Mouse (Mus musculus) hematopoietic multipotent progenitor cell, adult 10-12 weeks (in vitro differentiated cells): ENCODE measurements around the gene Otud3. TPM values are rescaled to one million over a fixed set of nuclear protein-coding genes. Genes with fewer than 3 reads are reported as not detected.

Experiments
- polyA plus RNA-seq: library from polyadenylated mRNA; stranded (reverse); fragments of >175 nt; gene quantifications from 2 replicates; pipeline ENCODE4 v1.2.3, GENCODE M21; 2012; ENCODE audit warnings: low replicate concordance

The Otud3 gene
- polyA plus RNA-seq, result 6.4 and 13.1 TPM in 2 replicates

GRCm38 (mm10) chr4:138913797-138914196 is at the start of gene Otud3:
TSS of gene Otud3 (minus strand) at chr4:138913945.

GRCm38 (mm10) chr4:138877731-138878130 is 36.0 kb downstream of the Otud3 start, which contains the start of gene Pla2g2e:
TSS of gene Pla2g2e (plus strand) at chr4:138877942.

GRCm38 (mm10) chr4:138873864-138874263 is 39.9 kb downstream of the Otud3 start, which contains the start of gene Gm13030:
TSS of gene Gm13030 (minus strand) at chr4:138873964.

GRCm38 (mm10) chr4:138863344-138863998 is 50.3 kb downstream of the Otud3 start, which contains the start of gene Pla2g5:
TSS of gene Pla2g5 (minus strand) at chr4:138863482.

Other genes starting within 250 kb of the Otud3 start
- gene Pla2g2c, start 189.2 kb downstream of the Otud3 start, polyA plus RNA-seq, result not detected in 2 replicates
- gene Ubxn10, start 176.8 kb downstream of the Otud3 start, polyA plus RNA-seq, result not detected in 2 replicates
- not detected in 2 replicates for gene Pla2g2f, start 156.3 kb downstream of the Otud3 start, polyA plus RNA-seq
- 0.61 and 1.1 TPM in 2 replicates for gene Pla2g2d, start 138.2 kb downstream of the Otud3 start, polyA plus RNA-seq
- gene Pla2g5, start 50.5 kb downstream of the Otud3 start, polyA plus RNA-seq, result 2.4 TPM in 1 of 2 replicates, not detected in the other
- gene Gm13030, start 40.0 kb downstream of the Otud3 start, polyA plus RNA-seq, result not detected in 2 replicates
- 0.34 TPM in 1 of 2 replicates, not detected in the other for gene Pla2g2e, start 36.0 kb downstream of the Otud3 start, polyA plus RNA-seq
- gene Rnf186, start 53.2 kb upstream of the Otud3 start, polyA plus RNA-seq, result not detected in 2 replicates
- 21.0 and 21.1 TPM in 2 replicates for gene Tmco4, start 58.9 kb upstream of the Otud3 start, polyA plus RNA-seq
- 0.13 TPM in 1 of 2 replicates, not detected in the other for gene Htr6, start 161.6 kb upstream of the Otud3 start, polyA plus RNA-seq
- 2.0 and 6.6 TPM in 2 replicates for gene Nbl1, start 179.0 kb upstream of the Otud3 start, polyA plus RNA-seq
- gene Minos1, start 217.2 kb upstream of the Otud3 start, polyA plus RNA-seq, result 9.6 and 11.2 TPM in 2 replicates